In the genomic region with DNA sequence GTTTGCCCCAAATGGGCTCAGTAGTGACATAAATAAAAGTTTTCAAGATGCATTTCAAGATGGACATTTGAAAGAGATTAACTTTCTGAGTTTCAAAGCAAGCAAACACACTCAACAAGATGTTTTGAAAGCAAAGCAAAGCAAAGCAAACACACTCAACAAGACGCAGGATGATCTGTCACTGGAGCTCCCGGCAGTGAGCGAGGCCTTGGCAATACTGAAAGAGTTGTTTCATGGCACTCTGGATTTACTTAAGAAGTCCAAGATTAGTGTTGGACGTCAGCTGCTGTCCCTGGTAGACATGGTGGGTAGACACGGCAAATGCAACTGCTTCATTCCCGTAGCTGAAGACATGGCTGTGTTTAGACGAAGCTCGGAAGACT, we compare ENCODE assay signal across 23 mouse cellular contexts. TPM values are rescaled to one million over a fixed set of nuclear protein-coding genes. Genes with fewer than 3 reads are reported as not detected.
DNase-seq lines count a peak whose midpoint lies in the region; ATAC-seq and TF ChIP-seq lines count a peak whose summit lies in the region.
"Had no signal": no experiment of that assay in that cellular context is flagged by ENCODE, and none has a peak within 500 bp of the region (broad histone marks: within the 10 kb centered on the region; RNA-seq: fewer than 3 reads in every experiment).

No protein-coding gene starts in this region.

- H3K9me3 ChIP-seq in lung, embryonic 16.5 days (ENCODE audit: control insufficient read depth, low read length) = no peaks in the 10 kb centered on the region
- H3K9me3 ChIP-seq in midbrain, postnatal 0 days (ENCODE audit: low read length) = no peaks in the 10 kb centered on the region
- H3K9me3 ChIP-seq: hindbrain, embryonic 10.5 days; hindbrain, embryonic 13.5 days had no signal

- no peaks in the 10 kb centered on the region; the same call in 1 of the 2 replicates for H3K4me1 ChIP-seq in lung, adult 2 months (ENCODE audit: control insufficient read depth, insufficient read depth, low read length)
- H3K4me1 ChIP-seq in lung, embryonic 16.5 days (replicated peaks; ENCODE audit: control insufficient read depth, insufficient read depth, low read length) = peaks cover 5% of the 10 kb centered on the region
- H3K4me1 ChIP-seq in midbrain, postnatal 0 days (ENCODE audit: insufficient read depth, low read length) = no peaks in the 10 kb centered on the region
- H3K4me1 ChIP-seq: hindbrain, embryonic 13.5 days had no signal

- H3K27ac ChIP-seq in gastrocnemius, adult 2 months = peak overlapping the region; percentile 79
- H3K27ac ChIP-seq in lung, embryonic 16.5 days (ENCODE audit: low read length) = peak overlapping the region; percentile 65
- no peak overlapping the region for H3K27ac ChIP-seq in midbrain, postnatal 0 days (ENCODE audit: low read depth, low read length)
- H3K27ac ChIP-seq: hindbrain, embryonic 10.5 days; hindbrain, embryonic 13.5 days; hindbrain, postnatal 0 days had no signal

- H3K36me3 ChIP-seq in lung, embryonic 16.5 days (ENCODE audit: control insufficient read depth, insufficient read depth, low read length) = no peaks in the 10 kb centered on the region
- H3K36me3 ChIP-seq in midbrain, postnatal 0 days (ENCODE audit: insufficient read depth, low read length) = no peaks in the 10 kb centered on the region
- H3K36me3 ChIP-seq: hindbrain, embryonic 10.5 days; hindbrain, embryonic 13.5 days had no signal

- H3K9ac ChIP-seq in lung, embryonic 16.5 days (ENCODE audit: low read length) = no peak overlapping the region
- no peak overlapping the region for H3K9ac ChIP-seq in midbrain, postnatal 0 days (replicated peaks; ENCODE audit: low read length, poor library complexity, severe bottlenecking)
- H3K9ac ChIP-seq: forebrain, postnatal 0 days; hindbrain, embryonic 13.5 days had no signal

- intact Hi-C loops in gastrocnemius, adult 2 months (cut with DNase I) = no loop called here

- H3K4me2 ChIP-seq in lung, embryonic 16.5 days (ENCODE audit: low read depth, low read length) = no peak overlapping the region
- no peak overlapping the region for H3K4me2 ChIP-seq in midbrain, postnatal 0 days (ENCODE audit: low read depth, low read length, poor library complexity, severe bottlenecking)
- H3K4me2 ChIP-seq: heart, embryonic 11.5 days; hindbrain, embryonic 13.5 days had no signal

- no peak for TF ChIP-seq POLR2A in lung, adult 2 months (IDR thresholded peaks at IDR 0.05; ENCODE audit: borderline replicate concordance, extremely low read depth, low read depth, low read length)

- H3K27me3 ChIP-seq in lung, embryonic 16.5 days (ENCODE audit: control insufficient read depth, insufficient read depth, low read depth, low read length) = no peaks in the 10 kb centered on the region
- H3K27me3 ChIP-seq in midbrain, postnatal 0 days (ENCODE audit: insufficient read depth, low read length) = no peaks in the 10 kb centered on the region
- H3K27me3 ChIP-seq: hindbrain, embryonic 13.5 days had no signal

- ATAC-seq in lung, embryonic 16.5 days (ENCODE audit: low read depth) = peak; percentile 36; the same call in 1 of the 2 replicates
- no peak for ATAC-seq in midbrain, postnatal 0 days (ENCODE audit: low FRiP score)
- ATAC-seq: activated CD4-positive, CD25-positive, alpha-beta regulatory T cell, adult 4 months; forebrain, embryonic 14.5 days; forebrain, postnatal 0 days; hindbrain, postnatal 0 days had no signal

- 67% methylated on average over 8 of the region's 8 CpGs for WGBS in lung, adult 2 months
- 48% methylated on average over 8 of the region's 8 CpGs for WGBS in lung, embryonic 16.5 days
- 88% methylated on average over 8 of the region's 8 CpGs for WGBS in midbrain, postnatal 0 days

- no peak for DNase-seq in gastrocnemius, adult 2 months
- DNase-seq in gastrocnemius, postnatal 25 days = no peak
- peak; percentile 10 for DNase-seq in lung, adult 2 months
- no peak for DNase-seq in lung, postnatal 36 days
- peak; percentile 9 to 42 for DNase-seq in lung, postnatal 4 days
- DNase-seq in midbrain, postnatal 0 days (ENCODE audit: low spot score) = no peak
- DNase-seq in right cerebral cortex, postnatal 10 days (ENCODE audit: low spot score in 2 of 2) = no peak
- DNase-seq: adrenal gland, adult 8-10 months; adrenal gland, postnatal 25 days; cerebellum, adult 11-12 months; cerebellum, adult 8-10 months; cerebellum, postnatal 10 days; cerebellum, postnatal 36 days; forebrain, postnatal 0 days; gastrocnemius, postnatal 36 days; heart, postnatal 36 days had no signal

- TF ChIP-seq CTCF in gastrocnemius, adult 2 months (IDR thresholded peaks at IDR 0.05) = no peak
- TF ChIP-seq CTCF in lung, adult 2 months (IDR thresholded peaks at IDR 0.05; ENCODE audit: insufficient read depth, low read length) = no peak
- no peak for TF ChIP-seq CTCF in midbrain, postnatal 0 days (IDR thresholded peaks at IDR 0.05)

- H3K4me3 ChIP-seq in gastrocnemius, adult 2 months = peak overlapping the region; percentile 17; the same call in 1 of the 2 replicates
- no peak overlapping the region for H3K4me3 ChIP-seq in lung, adult 2 months (replicated peaks; ENCODE audit: extremely low read depth, low read depth, low read length)
- no peak overlapping the region for H3K4me3 ChIP-seq in lung, embryonic 16.5 days (ENCODE audit: low read length)
- no peak overlapping the region for H3K4me3 ChIP-seq in midbrain, postnatal 0 days (ENCODE audit: low read depth, low read length)
- H3K4me3 ChIP-seq: hindbrain, embryonic 10.5 days; hindbrain, embryonic 13.5 days had no signal

RNA-seq across cellular contexts. Expression of gene Rnf150, which starts 35.3 kb away (rescaled TPM):
- total RNA-seq in gastrocnemius, adult 2 months (2021) = 10 to 100 TPM; 26.0 to 34.8 TPM
- 10 to 100 TPM; 17.1 to 19.5 TPM for total RNA-seq in gastrocnemius, postnatal 25 days (2021)
- polyA plus RNA-seq in lung, adult 2 months (2012; rRNA removed) = 4.4 and 6.9 TPM in 2 replicates
- polyA plus RNA-seq in lung, embryonic 16.5 days (2015; fragmentation: Nextera tagmentation; extraction: Ambion mirVana) = 1.5 and 1.8 TPM in 2 replicates
- 12.6 and 14.3 TPM in 2 replicates for total RNA-seq in midbrain, postnatal 0 days (2014; rRNA removed)
- 1.5 and 1.9 TPM in 2 replicates for polyA plus RNA-seq in midbrain, postnatal 0 days (2015; fragmentation: Nextera tagmentation; extraction: Ambion mirVana)
- polyA plus RNA-seq: activated CD4-positive, CD25-positive, alpha-beta regulatory T cell, adult 4 months had no signal

Comparison
In these comparisons a context has a peak if more than half of its experiments do, and no peak if none do; other contexts are left out.
1. DNase-seq: peak in lung, adult 2 months (single experiment) and lung, postnatal 4 days (2 of 2); none in gastrocnemius, adult 2 months (single experiment), gastrocnemius, postnatal 25 days (single experiment), lung, postnatal 36 days (single experiment), midbrain, postnatal 0 days (single experiment) and right cerebral cortex, postnatal 10 days (0 of 2).